8 mouse cellular contexts compared by ENCODE assay signal in genomic region chr9:65724471-65725290, GRCm38 (mm10). TPM values are rescaled to one million over a fixed set of nuclear protein-coding genes. Genes with fewer than 3 reads are reported as not detected.
A peak's percentile ranks its signal among the peaks of the same experiment; 100 is the strongest.
DNase-seq lines count a peak whose midpoint lies in the region; ATAC-seq and TF ChIP-seq lines count a peak whose summit lies in the region.

No protein-coding gene starts in this region.

- no peak for TF ChIP-seq RAD21 in MEL (IDR thresholded peaks at IDR 0.05; ENCODE audit: low read depth, low read length)

- no peak overlapping the region for H3K4me2 ChIP-seq in kidney, postnatal 0 days (ENCODE audit: low read length)
- no peak overlapping the region for H3K4me2 ChIP-seq in intestine, embryonic 15.5 days (replicated peaks)

- no peak overlapping the region for H3K4me3 ChIP-seq in MEL (ENCODE audit: control insufficient read depth in 1 of 2, insufficient read depth in 1 of 2, low read depth in 2 of 2, low read length in 2 of 2)
- no peak overlapping the region for H3K4me3 ChIP-seq in kidney, postnatal 0 days (replicated peaks; ENCODE audit: low read depth, low read length)
- no peak overlapping the region for H3K4me3 ChIP-seq in olfactory bulb, adult 2 months (ENCODE audit: insufficient read depth, low read depth, low read length)
- no peak overlapping the region for H3K4me3 ChIP-seq in intestine, embryonic 15.5 days (replicated peaks)

- H3K9ac ChIP-seq in MEL (ENCODE audit: control insufficient read depth, low read depth, low read length, poor library complexity, severe bottlenecking) = no peak overlapping the region
- H3K9ac ChIP-seq in kidney, postnatal 0 days (ENCODE audit: low read depth, low read length) = no peak overlapping the region
- H3K9ac ChIP-seq in intestine, embryonic 15.5 days = no peak overlapping the region

- TF ChIP-seq EP300 in MEL (IDR thresholded peaks at IDR 0.05; ENCODE audit: low read depth in 1 of 2, low read length in 2 of 2) = no peak

- no peaks in the 10 kb centered on the region for H3K79me2 ChIP-seq in MEL (ENCODE audit: control insufficient read depth, insufficient read depth, low read length, poor library complexity)

- no peak overlapping the region for H3K27ac ChIP-seq in MEL (ENCODE audit: control insufficient read depth, low read depth, low read length)
- peak overlapping the region; percentile 64 for H3K27ac ChIP-seq in kidney, postnatal 0 days
- peak overlapping the region; percentile 83 for H3K27ac ChIP-seq in olfactory bulb, adult 2 months (ENCODE audit: insufficient read depth, low read depth, low read length)
- no peak overlapping the region for H3K27ac ChIP-seq in intestine, embryonic 15.5 days

- H3K36me3 ChIP-seq in MEL (ENCODE audit: control insufficient read depth in 1 of 2, insufficient read depth in 2 of 2, low read length in 2 of 2) = peaks cover 0 to 3% of the 10 kb centered on the region in 2 experiments; a peak in 2 of 4 replicates
- 0 out of 2 replicates have a peak, but pooled peaks cover 4% of the 10 kb centered on the region for H3K36me3 ChIP-seq in kidney, postnatal 0 days (ENCODE audit: insufficient read depth, low read length)
- H3K36me3 ChIP-seq in intestine, embryonic 15.5 days = no peaks in the 10 kb centered on the region

- no peaks in the 10 kb centered on the region for H3K27me3 ChIP-seq in MEL (ENCODE audit: control insufficient read depth in 1 of 2, insufficient read depth in 2 of 2, low read length in 2 of 2)
- no peaks in the 10 kb centered on the region for H3K27me3 ChIP-seq in kidney, postnatal 0 days (ENCODE audit: insufficient read depth, low read length)
- H3K27me3 ChIP-seq in intestine, embryonic 15.5 days (replicated peaks) = no peaks in the 10 kb centered on the region

- no peaks in the 10 kb centered on the region; a peak in 1 of 4 replicates for H3K4me1 ChIP-seq in MEL (ENCODE audit: control insufficient read depth in 1 of 2, insufficient read depth in 2 of 2, low read length in 2 of 2)
- H3K4me1 ChIP-seq in kidney, postnatal 0 days (replicated peaks; ENCODE audit: insufficient read depth, low read length) = peaks cover 5% of the 10 kb centered on the region; the same call in 1 of the 2 replicates
- peaks cover 13% of the 10 kb centered on the region for H3K4me1 ChIP-seq in olfactory bulb, adult 2 months (ENCODE audit: control insufficient read depth, insufficient read depth, low read length)
- peaks cover 9% of the 10 kb centered on the region for H3K4me1 ChIP-seq in intestine, embryonic 15.5 days (replicated peaks)

- no peaks in the 10 kb centered on the region for H3K9me3 ChIP-seq in MEL (replicated peaks; ENCODE audit: insufficient read depth, low read length)
- no peaks in the 10 kb centered on the region for H3K9me3 ChIP-seq in kidney, postnatal 0 days (replicated peaks; ENCODE audit: low read length)
- no peaks in the 10 kb centered on the region for H3K9me3 ChIP-seq in intestine, embryonic 15.5 days

- TF ChIP-seq CTCF in MEL (IDR thresholded peaks at IDR 0.05 in 2 of 3, conservative IDR thresholded peaks at IDR 0.05 in 1 of 3; ENCODE audit: control insufficient read depth in 1 of 3, insufficient read depth in 1 of 3, low read depth in 2 of 3, low read length in 3 of 3, poor library complexity in 1 of 3, severe bottlenecking in 1 of 3) = no peak
- no peak for TF ChIP-seq CTCF in kidney, postnatal 0 days (IDR thresholded peaks at IDR 0.05; ENCODE audit: low read depth)
- no peak for TF ChIP-seq CTCF in olfactory bulb, adult 2 months (IDR thresholded peaks at IDR 0.05; ENCODE audit: insufficient read depth, low read depth, low read length)

- DNase-seq in embryo, embryonic 11 days = peak; percentile 9
- DNase-seq in embryo, embryonic 10 days (ENCODE audit: low spot score) = no peak
- DNase-seq in MEL (ENCODE audit: low read depth, low spot score) = peak; percentile 18
- peak; percentile 67 to 72 for DNase-seq in cerebellum, postnatal 14 days
- peak; percentile 62 for DNase-seq in heart, adult 8-10 months (ENCODE audit: low spot score)
- no peak for DNase-seq in kidney, postnatal 0 days (ENCODE audit: low spot score)

- no peak for TF ChIP-seq POLR2A in MEL (IDR thresholded peaks at IDR 0.05; ENCODE audit: control insufficient read depth in 1 of 2, insufficient read depth in 1 of 2, low read depth in 1 of 2, low read length in 2 of 2, poor library complexity in 1 of 2)
- no peak for TF ChIP-seq POLR2A in olfactory bulb, adult 2 months (IDR thresholded peaks at IDR 0.05; ENCODE audit: insufficient read depth, low read depth, low read length)

- 52% methylated on average over 8 of the region's 8 CpGs for WGBS in kidney, postnatal 0 days
- 17% methylated on average over 8 of the region's 8 CpGs for WGBS in olfactory bulb, adult 2 months
- WGBS in intestine, embryonic 15.5 days = 73% methylated on average over 8 of the region's 8 CpGs

- no peak for ATAC-seq in kidney, postnatal 0 days (replicated peaks; ENCODE audit: low FRiP score, low read depth)
- no peak for ATAC-seq in intestine, embryonic 15.5 days

TF ChIP-seq in MEL, 35 proteins besides CTCF, POLR2A, EP300 and RAD21:
- TF ChIP-seq ZKSCAN1 (IDR thresholded peaks at IDR 0.05; ENCODE audit: low read depth, low read length) (no peak), TBP (IDR thresholded peaks at IDR 0.05; ENCODE audit: low read depth, low read length) (no peak), GATA1 (IDR thresholded peaks at IDR 0.05; ENCODE audit: low read depth, low read length) (no peak), MAX (IDR thresholded peaks at IDR 0.05; ENCODE audit: low read length) (no peak), MYB (IDR thresholded peaks at IDR 0.05; ENCODE audit: low read depth, low read length) (no peak), POLR2AphosphoS2 (IDR thresholded peaks at IDR 0.05; ENCODE audit: low read length) (no peak), JUND (IDR thresholded peaks at IDR 0.05; ENCODE audit: low read depth, low read length) (no peak), CHD2 (IDR thresholded peaks at IDR 0.05; ENCODE audit: low read length) (no peak), RCOR1 (IDR thresholded peaks at IDR 0.05; ENCODE audit: low read depth, low read length) (no peak), USF2 (IDR thresholded peaks at IDR 0.05; ENCODE audit: borderline replicate concordance in 1 of 2, insufficient read depth in 1 of 2, low read depth in 1 of 2, low read length in 2 of 2) (no peak), SMC3 (IDR thresholded peaks at IDR 0.05; ENCODE audit: low read depth, low read length) (no peak), BHLHE40 (IDR thresholded peaks at IDR 0.05; ENCODE audit: borderline replicate concordance, low read depth, low read length) (no peak), SIN3A (IDR thresholded peaks at IDR 0.05; ENCODE audit: low read length) (no peak), MAFK (IDR thresholded peaks at IDR 0.05; ENCODE audit: borderline replicate concordance, low read depth, low read length) (no peak), USF1 (IDR thresholded peaks at IDR 0.05; ENCODE audit: low read depth, low read length) (no peak), ETS1 (IDR thresholded peaks at IDR 0.05; ENCODE audit: low read depth, low read length) (no peak), TCF12 (IDR thresholded peaks at IDR 0.05; ENCODE audit: low read depth, low read length) (no peak), GABPA (IDR thresholded peaks at IDR 0.05; ENCODE audit: low read depth, low read length) (no peak), TAL1 (IDR thresholded peaks at IDR 0.05; ENCODE audit: low read length) (no peak)

RNA-seq across cellular contexts. Expression of gene Oaz2, which starts 56.9 kb away (rescaled TPM):
- 16.4 and 18.1 TPM in 2 replicates for total RNA-seq in MEL (2012; rRNA removed)
- polyA plus RNA-seq in MEL (2012; ENCODE audit: insufficient read depth in 1 of 2, insufficient read length in 2 of 2, low read depth in 1 of 2, low replicate concordance in 2 of 2, missing spikeins in 1 of 2) = 10 to 100 TPM in 1 of 2 experiments, not detected in 1; 34.6 TPM
- total RNA-seq in heart, adult 8-10 months (2022) = 100 to 1,000 TPM; 182 to 262 (median 217) TPM
- 299 and 305 TPM in 2 replicates for polyA plus RNA-seq in kidney, postnatal 0 days (2015; fragmentation: Nextera tagmentation; extraction: Ambion mirVana)
- polyA plus RNA-seq in olfactory bulb, adult 2 months (2012; ENCODE audit: insufficient read depth, insufficient read length, low replicate concordance, missing spikeins) = not detected in 2 replicates
- polyA plus RNA-seq in intestine, embryonic 15.5 days (2015; fragmentation: Nextera tagmentation; extraction: Ambion mirVana) = 196 and 203 TPM in 2 replicates

Comparison
In these comparisons a context has a peak if more than half of its experiments do, and no peak if none do; other contexts are left out.
1. DNase-seq: peak in embryo, embryonic 11 days (single experiment), MEL (single experiment), cerebellum, postnatal 14 days (2 of 2) and heart, adult 8-10 months (single experiment); none in embryo, embryonic 10 days (single experiment) and kidney, postnatal 0 days (single experiment).
2. H3K27ac ChIP-seq: peak in kidney, postnatal 0 days (single experiment) and olfactory bulb, adult 2 months (single experiment); none in MEL (single experiment) and intestine, embryonic 15.5 days (single experiment).